Mouse (Mus musculus): Measurements from ENCODE around the gene Ptpn11. TPM values are rescaled to one million over a fixed set of nuclear protein-coding genes. Genes with fewer than 3 reads are reported as not detected.
"Not testable (repeated sequence)": the region's sequence is repeated elsewhere in the genome, so short reads cannot be mapped to it uniquely, and the experiment has no call there.

The Ptpn11 gene
- polyA plus RNA-seq, 1 experiment, result 20.0 TPM

- 76% methylated on average over 12 of the region's 12 CpGs for WGBS
- DNase-seq (ENCODE audit: low read depth, low spot score), result no peak
Measured at GRCm38 (mm10) chr5:121216126-121216446, 24.9 kb upstream of the Ptpn11 start.

- 50% methylated on average over 13 of the region's 13 CpGs for WGBS
- DNase-seq (ENCODE audit: low read depth, low spot score), result no peak
Measured at GRCm38 (mm10) chr5:121215380-121216125, 24.4 kb upstream of the Ptpn11 start.

- DNase-seq (ENCODE audit: low read depth, low spot score), result no peak
- WGBS, result 42% methylated on average over 7 of the region's 7 CpGs
Measured at GRCm38 (mm10) chr5:121214707-121215106, 23.5 kb upstream of the Ptpn11 start.

GRCm38 (mm10) chr5:121212108-121212507, 20.9 kb upstream of the Ptpn11 start:
- WGBS, result 90% methylated on average over 6 of the region's 6 CpGs
- DNase-seq (ENCODE audit: low read depth, low spot score), result no peak

- no peak for DNase-seq (ENCODE audit: low read depth, low spot score)
- WGBS, result 75% methylated on average over 1 of the region's 1 CpGs
Measured at GRCm38 (mm10) chr5:121210601-121210924, 19.4 kb upstream of the Ptpn11 start.

GRCm38 (mm10) chr5:121209755-121210600, 18.8 kb upstream of the Ptpn11 start:
- DNase-seq (ENCODE audit: low read depth, low spot score), result no peak
- WGBS, result 85% methylated on average over 9 of the region's 9 CpGs

- DNase-seq (ENCODE audit: low read depth, low spot score), result no peak
- WGBS, result 65% methylated on average over 3 of the region's 3 CpGs
Measured at GRCm38 (mm10) chr5:121206984-121207383, 15.8 kb upstream of the Ptpn11 start.

GRCm38 (mm10) chr5:121206540-121206939, 15.3 kb upstream of the Ptpn11 start:
- WGBS, result 66% methylated on average over 9 of the region's 9 CpGs
- DNase-seq (ENCODE audit: low read depth, low spot score), result no peak

- not testable (repeated sequence) for DNase-seq (ENCODE audit: low read depth, low spot score)
- 40% methylated on average over 8 of the region's 10 CpGs for whole genome bisulfite sequencing
Measured at GRCm38 (mm10) chr5:121205537-121206130, 14.4 kb upstream of the Ptpn11 start.

GRCm38 (mm10) chr5:121204132-121205089, 13.2 kb upstream of the Ptpn11 start, which contains the start of gene Rpl6:
TSS of gene Rpl6 (plus strand) at chr5:121204481.
- no peak for DNase-seq (ENCODE audit: low read depth, low spot score)
- WGBS, result under 1% methylated on average over 52 of the region's 52 CpGs

GRCm38 (mm10) chr5:121202467-121202866, 11.3 kb upstream of the Ptpn11 start:
- no peak for DNase-seq (ENCODE audit: low read depth, low spot score)
- 64% methylated on average over 1 of the region's 1 CpGs for WGBS

GRCm38 (mm10) chr5:121201739-121202138, 10.5 kb upstream of the Ptpn11 start:
- DNase-seq (ENCODE audit: low read depth, low spot score), result no peak
- 31% methylated on average over 3 of the region's 3 CpGs for WGBS

- WGBS, result 86% methylated on average over 5 of the region's 5 CpGs
- no peak for DNase-seq (ENCODE audit: low read depth, low spot score)
Measured at GRCm38 (mm10) chr5:121198376-121198775, 7.2 kb upstream of the Ptpn11 start.

GRCm38 (mm10) chr5:121197337-121197736, 6.1 kb upstream of the Ptpn11 start:
- 65% methylated on average over 2 of the region's 2 CpGs for WGBS
- DNase-seq (ENCODE audit: low read depth, low spot score), result no peak

GRCm38 (mm10) chr5:121196764-121197163, 5.6 kb upstream of the Ptpn11 start:
- WGBS, result 28% methylated on average over 5 of the region's 5 CpGs
- no peak for DNase-seq (ENCODE audit: low read depth, low spot score)

GRCm38 (mm10) chr5:121194173-121194572, 3.0 kb upstream of the Ptpn11 start:
- no peak for DNase-seq (ENCODE audit: low read depth, low spot score)
- WGBS, result 35% methylated on average over 1 of the region's 1 CpGs

GRCm38 (mm10) chr5:121191584-121191906, 348 bp upstream of the Ptpn11 start:
- no peak for DNase-seq (ENCODE audit: low read depth, low spot score)
- 7% methylated on average over 17 of the region's 17 CpGs for WGBS

GRCm38 (mm10) chr5:121190210-121190835, 874 bp downstream of the Ptpn11 start:
- 27% methylated on average over 21 of the region's 21 CpGs for WGBS
- DNase-seq (ENCODE audit: low read depth, low spot score), result no peak

GRCm38 (mm10) chr5:121189182-121189581, 2.0 kb downstream of the Ptpn11 start:
- WGBS, result 27% methylated on average over 9 of the region's 9 CpGs
- DNase-seq (ENCODE audit: low read depth, low spot score), result peak; percentile 52

Measured in large intestine, adult 2 months (tissue).